Mouse (Mus musculus): ENCODE data around the gene Lig4. TPM values are rescaled to one million over a fixed set of nuclear protein-coding genes. Genes with fewer than 3 reads are reported as not detected.

The Lig4 gene
- 1.4 and 2.6 TPM in 2 replicates for polyA plus RNA-seq (2012; rRNA removed)

- DNase-seq (ENCODE audit: low read depth, low spot score): peak; percentile 94
- under 1% methylated on average over 68 of the region's 68 CpGs for WGBS
Observed at GRCm38 (mm10) chr8:9977573-9978314, at the start of gene Lig4, which contains the start of gene Abhd13. Gene Lig4, minus strand, starts transcription at chr8:9977686. Gene Abhd13, plus strand, starts transcription at chr8:9977707.

- DNase-seq (ENCODE audit: low read depth, low spot score): no peak
- WGBS: 23% methylated on average over 3 of the region's 3 CpGs
Observed at GRCm38 (mm10) chr8:10017231-10017630, 39.7 kb upstream of the Lig4 start.

- no peak for DNase-seq (ENCODE audit: low read depth, low spot score)
- WGBS: 26% methylated on average over 1 of the region's 1 CpGs
Observed at GRCm38 (mm10) chr8:10016252-10016651, 38.8 kb upstream of the Lig4 start.

- 36% methylated on average over 6 of the region's 6 CpGs for WGBS
- no peak for DNase-seq (ENCODE audit: low read depth, low spot score)
Observed at GRCm38 (mm10) chr8:10007660-10008028, 30.2 kb upstream of the Lig4 start.

- 6% methylated on average over 29 of the region's 29 CpGs for WGBS
- DNase-seq (ENCODE audit: low read depth, low spot score): no peak
Observed at GRCm38 (mm10) chr8:10006986-10007659, 29.6 kb upstream of the Lig4 start.

GRCm38 (mm10) chr8:10006156-10006985, 28.9 kb upstream of the Lig4 start, which contains the start of gene Tnfsf13b:
Gene Tnfsf13b, plus strand, starts transcription at chr8:10006467.
- DNase-seq (ENCODE audit: low read depth, low spot score): no peak

GRCm38 (mm10) chr8:10004115-10004514, 26.6 kb upstream of the Lig4 start:
- DNase-seq (ENCODE audit: low read depth, low spot score): no peak
- 91% methylated on average over 7 of the region's 7 CpGs for WGBS

More at GRCm38 (mm10) chr8:10006156-10006985, 28.9 kb upstream of the Lig4 start, which contains the start of gene Tnfsf13b:
- 19% methylated on average over 16 of the region's 16 CpGs for WGBS

- DNase-seq (ENCODE audit: low read depth, low spot score): no peak
Observed at GRCm38 (mm10) chr8:9980188-9980587, 2.7 kb upstream of the Lig4 start.

GRCm38 (mm10) chr8:9979746-9980145, 2.3 kb upstream of the Lig4 start:
- WGBS: 60% methylated on average over 1 of the region's 1 CpGs
- DNase-seq (ENCODE audit: low read depth, low spot score): no peak

GRCm38 (mm10) chr8:9978475-9979230, 1.2 kb upstream of the Lig4 start:
- DNase-seq (ENCODE audit: low read depth, low spot score): no peak
- WGBS: 25% methylated on average over 18 of the region's 18 CpGs

- DNase-seq (ENCODE audit: low read depth, low spot score): no peak
- WGBS: 23% methylated on average over 15 of the region's 15 CpGs
Observed at GRCm38 (mm10) chr8:9977016-9977415, 470 bp downstream of the Lig4 start.

- peak; percentile 95 for DNase-seq (ENCODE audit: low read depth, low spot score)
- under 1% methylated on average over 47 of the region's 47 CpGs for WGBS
Observed at GRCm38 (mm10) chr8:9975898-9976611, 1.4 kb downstream of the Lig4 start.

GRCm38 (mm10) chr8:9975276-9975675, 2.2 kb downstream of the Lig4 start:
- 13% methylated on average over 5 of the region's 5 CpGs for WGBS
- DNase-seq (ENCODE audit: low read depth, low spot score): no peak

- no peak for DNase-seq (ENCODE audit: low read depth, low spot score)
- 94% methylated on average over 9 of the region's 9 CpGs for WGBS
Observed at GRCm38 (mm10) chr8:9971866-9972265, 5.6 kb downstream of the Lig4 start.

GRCm38 (mm10) chr8:9959919-9960318, 17.6 kb downstream of the Lig4 start:
- DNase-seq (ENCODE audit: low read depth, low spot score): no peak

GRCm38 (mm10) chr8:9958338-9958737, 19.1 kb downstream of the Lig4 start:
- 24% methylated on average over 4 of the region's 4 CpGs for WGBS
- DNase-seq (ENCODE audit: low read depth, low spot score): no peak

More at GRCm38 (mm10) chr8:9959919-9960318, 17.6 kb downstream of the Lig4 start:
- WGBS: 92% methylated on average over 2 of the region's 2 CpGs

GRCm38 (mm10) chr8:9949134-9949890, 28.2 kb downstream of the Lig4 start:
- WGBS: 53% methylated on average over 10 of the region's 10 CpGs
- no peak for DNase-seq (ENCODE audit: low read depth, low spot score)

GRCm38 (mm10) chr8:9935574-9935973, 41.9 kb downstream of the Lig4 start:
- DNase-seq (ENCODE audit: low read depth, low spot score): no peak
- WGBS: 68% methylated on average over 7 of the region's 7 CpGs

All from large intestine, adult 2 months (tissue).